Mouse (Mus musculus) olfactory bulb, adult 2 months (tissue): Measurements from ENCODE around the gene Itgb5. TPM values are rescaled to one million over a fixed set of nuclear protein-coding genes. Genes with fewer than 3 reads are reported as not detected.

Experiments
- H3K27ac ChIP-seq: fragments of 200-500 bp; 2 replicates; pipeline ENCODE4 v1.5.1; 2012; ENCODE audit warnings: low read depth, low read length; ENCODE audit not compliant: insufficient read depth
- H3K4me1 ChIP-seq: fragments of 200-500 bp; 2 replicates; pipeline ENCODE4 v1.6.1; 2012; ENCODE audit warnings: low read length; ENCODE audit not compliant: control insufficient read depth, insufficient read depth
- H3K4me3 ChIP-seq: fragments of 200-500 bp; 2 replicates; pipeline ENCODE4 v1.5.1; 2012; ENCODE audit warnings: mild to moderate bottlenecking, low read depth, low read length, moderate library complexity; ENCODE audit not compliant: insufficient read depth
- CTCF ChIP-seq: fragments of 200-500 bp; IDR thresholded peaks from 2 replicates; pipeline ENCODE4 v1.5.1; 2012; ENCODE audit warnings: low read depth, mild to moderate bottlenecking, low read length, moderate library complexity; ENCODE audit not compliant: insufficient read depth
- POLR2A ChIP-seq: fragments of 200-500 bp; IDR thresholded peaks from 2 replicates; pipeline ENCODE4 v1.6.1; 2012; ENCODE audit warnings: mild to moderate bottlenecking, low read depth, low read length, moderate library complexity; ENCODE audit not compliant: insufficient read depth
- WGBS: fragments of 180-500 bp; shearing (Covaris S2); methylation state at CpG from one replicate; pipeline ENCODE4 v1.1.7; 2018; 5-methylcytosine and 5-hydroxymethylcytosine counted together
- polyA plus RNA-seq: library from polyadenylated mRNA; stranded (reverse); fragments of >200 nt; gene quantifications from 2 replicates; pipeline ENCODE4 v1.2.4, GENCODE M21; 2012; ENCODE audit warnings: low replicate concordance; ENCODE audit not compliant: missing spikeins, insufficient read depth, insufficient read length

The Itgb5 gene
- polyA plus RNA-seq, 1 experiment: not detected

GRCm38 (mm10) chr16:33967283-33967640 lies 137.8 kb downstream of the Itgb5 start:
- Histone ChIP-seq H3K27ac (no peak overlapping the region), H3K4me3 (no peak overlapping the region), H3K4me1 (peaks cover 2% of the 10 kb centered on the region; the same call in 1 of the 2 replicates)
- WGBS: 45% methylated on average over 2 of the region's 2 CpGs
- no peak for TF ChIP-seq CTCF
- no peak for TF ChIP-seq POLR2A

DNA sequence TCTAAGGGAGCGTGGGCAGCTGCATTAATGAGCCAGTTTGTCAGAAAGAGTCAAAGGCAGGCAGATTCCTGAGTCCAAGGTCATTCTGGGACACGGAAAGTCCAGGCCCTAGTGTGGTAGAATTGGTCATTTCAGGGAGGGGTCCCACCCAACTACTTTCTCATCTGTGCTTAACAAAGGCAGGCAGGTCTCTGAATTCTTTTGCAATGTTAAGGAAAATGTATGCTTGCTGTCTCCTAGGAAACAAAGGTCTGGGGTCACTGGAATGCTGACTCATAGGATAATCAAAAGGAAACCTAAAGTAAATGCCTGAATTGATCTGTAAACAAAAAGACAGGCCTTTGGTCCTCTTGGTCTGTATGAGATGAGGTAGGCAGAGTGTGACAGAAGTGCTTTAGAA lies 150.4 kb downstream of the Itgb5 start:
- no peak overlapping the region for H3K27ac ChIP-seq
- H3K4me3 ChIP-seq: no peak overlapping the region
- no peak for TF ChIP-seq POLR2A
- no peak for TF ChIP-seq CTCF
- 82% methylated on average over 2 of the region's 2 CpGs for WGBS
- H3K4me1 ChIP-seq: 0 out of 2 replicates have a peak, but pooled peaks cover 4% of the 10 kb centered on the region

- Histone ChIP-seq H3K4me1 (no peaks in the 10 kb centered on the region), H3K4me3 (no peak overlapping the region), H3K27ac (no peak overlapping the region)
- WGBS: 97% methylated on average over 6 of the region's 6 CpGs
- TF ChIP-seq CTCF: no peak
- no peak for TF ChIP-seq POLR2A
These were observed 154.2 kb downstream of the Itgb5 start for GRCm38 (mm10) chr16:33983712-33984111.

DNA sequence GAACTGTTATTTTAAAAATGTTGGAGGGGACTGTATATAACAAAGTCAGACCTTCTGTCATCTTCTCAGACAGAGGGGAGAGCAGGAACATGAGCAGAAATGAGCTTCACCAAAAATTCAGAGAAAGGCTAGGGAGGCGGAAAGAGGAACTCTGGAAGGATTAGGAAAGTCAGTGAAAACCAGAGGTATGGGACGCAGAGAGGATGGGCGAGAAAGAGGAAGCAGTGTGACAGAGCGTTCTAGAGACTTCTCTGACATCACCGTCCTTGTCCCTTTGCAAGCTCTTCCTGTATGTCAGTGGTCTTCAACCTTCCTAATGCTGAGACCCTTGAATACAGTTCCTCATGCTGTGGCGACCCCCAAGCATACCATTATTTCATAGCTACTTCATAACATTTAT lies 155.9 kb downstream of the Itgb5 start:
- 89% methylated on average over 6 of the region's 6 CpGs for WGBS
- Histone ChIP-seq H3K4me3 (no peak overlapping the region), H3K4me1 (no peaks in the 10 kb centered on the region), H3K27ac (no peak overlapping the region)
- no peak for TF ChIP-seq POLR2A
- no peak for TF ChIP-seq CTCF

GRCm38 (mm10) chr16:33986993-33987392 lies 157.5 kb downstream of the Itgb5 start:
- Histone ChIP-seq H3K4me3 (no peak overlapping the region), H3K4me1 (no peaks in the 10 kb centered on the region), H3K27ac (no peak overlapping the region)
- 92% methylated on average over 7 of the region's 7 CpGs for WGBS
- TF ChIP-seq POLR2A (no peak), CTCF (no peak)

DNA sequence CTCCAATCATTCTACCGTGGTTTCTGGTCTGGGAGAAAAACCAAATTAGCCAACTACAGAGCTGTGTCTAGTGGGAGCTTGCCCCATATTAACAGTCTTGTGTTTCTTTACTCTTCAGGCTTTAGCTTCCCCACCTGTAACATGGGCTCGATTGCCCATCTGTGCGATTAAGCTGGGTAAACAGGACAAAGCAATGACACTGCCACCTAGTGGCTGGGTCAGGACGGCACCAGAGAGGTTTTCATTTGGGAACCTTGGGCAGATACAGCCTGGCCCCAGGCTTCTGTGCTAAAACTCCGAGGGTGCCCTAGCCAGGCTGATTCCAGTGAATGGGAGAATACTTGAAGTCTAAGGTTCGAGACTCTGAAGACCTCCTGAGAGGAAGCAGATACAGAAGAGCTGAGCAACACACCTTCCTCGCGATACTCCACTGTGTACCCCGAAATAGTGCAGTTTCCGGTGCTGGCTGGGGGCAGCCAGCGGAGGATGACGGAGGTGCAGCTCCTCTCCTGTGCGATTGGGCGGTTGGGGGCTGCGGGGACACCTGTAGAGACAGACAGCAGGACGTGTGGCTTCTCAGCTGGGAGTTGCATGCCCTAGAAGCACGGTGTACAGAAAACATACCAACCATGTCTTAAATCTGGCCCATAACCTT lies 159.0 kb downstream of the Itgb5 start:
- H3K4me3 ChIP-seq: no peak overlapping the region
- TF ChIP-seq POLR2A: no peak
- TF ChIP-seq CTCF: peak; percentile 47; the same call in 1 of the 2 replicates
- H3K27ac ChIP-seq: no peak overlapping the region
- WGBS: 63% methylated on average over 17 of the region's 17 CpGs
- H3K4me1 ChIP-seq: no peaks in the 10 kb centered on the region

DNA sequence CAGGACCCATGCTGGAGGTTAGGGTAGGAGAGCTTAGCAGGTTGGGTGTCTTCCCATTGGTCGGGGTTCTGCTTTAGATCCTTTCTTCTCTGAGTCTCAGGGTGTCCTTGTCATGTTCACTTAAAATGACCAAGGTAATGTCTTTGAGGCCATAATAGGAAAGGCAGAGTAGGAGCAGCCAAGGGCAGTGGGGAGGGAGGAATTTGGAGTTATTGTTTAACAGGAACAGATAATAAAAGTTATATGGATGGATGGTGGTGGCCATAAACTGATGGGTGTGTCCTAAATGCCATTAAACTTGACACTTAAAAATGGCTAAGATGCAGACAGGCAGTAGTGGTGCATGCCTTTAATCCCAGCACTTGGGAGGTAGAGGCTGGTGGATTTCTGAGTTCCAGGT lies 159.6 kb downstream of the Itgb5 start:
- WGBS: 94% methylated on average over 1 of the region's 1 CpGs
- no peak overlapping the region for H3K4me3 ChIP-seq
- no peak overlapping the region for H3K27ac ChIP-seq
- TF ChIP-seq POLR2A: no peak
- TF ChIP-seq CTCF: no peak
- H3K4me1 ChIP-seq: peaks cover 2% of the 10 kb centered on the region; the same call in 1 of the 2 replicates

DNA sequence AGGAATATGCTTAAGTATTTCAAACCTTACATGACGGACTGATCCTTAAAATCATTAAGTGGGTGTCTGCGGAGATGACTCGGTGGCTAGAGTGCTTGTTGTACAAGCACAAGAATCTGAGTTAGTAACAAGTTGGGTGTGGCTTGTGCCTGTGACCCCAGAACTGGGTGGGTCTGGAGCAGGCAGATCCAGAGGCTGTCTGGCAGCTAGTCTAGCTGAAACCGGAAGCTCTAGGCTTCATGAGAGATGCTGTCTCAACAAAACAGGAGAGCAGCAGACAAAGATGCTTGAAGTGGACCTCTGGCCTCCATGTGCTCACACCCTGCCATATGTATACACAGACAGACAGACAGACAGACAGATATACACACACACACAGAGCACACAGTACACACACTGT lies 161.2 kb downstream of the Itgb5 start:
- H3K4me1 ChIP-seq: peaks cover 4% of the 10 kb centered on the region; the same call in 1 of the 2 replicates
- TF ChIP-seq POLR2A: no peak
- no peak for TF ChIP-seq CTCF
- H3K4me3 ChIP-seq: no peak overlapping the region
- 79% methylated on average over 4 of the region's 4 CpGs for WGBS
- no peak overlapping the region for H3K27ac ChIP-seq

DNA sequence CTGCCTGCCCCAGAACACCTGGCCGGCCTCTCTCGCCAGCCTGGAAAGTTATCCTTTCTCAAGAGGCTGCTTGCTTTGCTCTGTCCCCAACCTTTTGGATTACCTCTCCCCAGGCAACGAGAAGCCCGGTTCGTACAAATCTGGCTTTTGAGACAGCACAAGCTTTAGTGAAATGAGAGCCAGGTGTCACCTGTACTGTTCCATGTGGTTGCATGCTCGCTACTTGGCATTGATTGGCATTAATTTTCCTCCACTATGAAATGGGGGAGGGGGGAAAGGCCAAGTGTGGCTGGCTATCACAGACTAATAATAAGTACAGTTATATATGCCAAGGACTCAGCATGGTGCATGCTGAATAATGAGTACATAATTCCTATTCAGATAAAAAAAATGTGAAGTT lies 164.9 kb downstream of the Itgb5 start:
- H3K4me3 ChIP-seq: no peak overlapping the region
- TF ChIP-seq CTCF (no peak), POLR2A (no peak)
- H3K4me1 ChIP-seq: peaks cover 4% of the 10 kb centered on the region; the same call in 1 of the 2 replicates
- WGBS: 86% methylated on average over 6 of the region's 6 CpGs
- H3K27ac ChIP-seq: no peak overlapping the region

DNA sequence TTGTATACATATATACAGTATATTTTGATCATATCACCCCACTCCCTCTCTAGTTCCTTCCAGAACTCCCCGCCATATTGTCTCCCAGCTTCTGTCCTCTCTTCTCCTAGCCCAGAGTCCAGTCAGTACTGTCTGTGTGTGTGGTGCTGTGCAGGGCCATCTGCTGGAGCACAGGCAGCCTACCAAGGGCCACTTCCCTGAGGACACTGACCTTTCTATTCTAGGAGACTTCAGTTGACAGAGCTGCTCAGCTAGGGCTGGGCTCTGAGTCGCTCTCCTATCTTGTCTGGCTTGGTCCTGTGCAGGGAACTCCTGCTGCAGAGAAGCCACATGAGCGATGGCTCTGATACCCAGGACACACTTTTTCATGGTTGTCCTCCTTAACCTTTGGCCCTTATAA lies 166.0 kb downstream of the Itgb5 start:
- no peak for TF ChIP-seq CTCF
- TF ChIP-seq POLR2A: no peak

More for the DNA sequence above, 166.0 kb downstream of the Itgb5 start:
- WGBS: 87% methylated on average over 3 of the region's 3 CpGs
- Histone ChIP-seq H3K4me3 (no peak overlapping the region), H3K27ac (no peak overlapping the region), H3K4me1 (peaks cover 4% of the 10 kb centered on the region; the same call in 1 of the 2 replicates)
